Mouse (Mus musculus) limb, embryonic 11.5 days (tissue): ENCODE data around the gene Ptprg. TPM values are rescaled to one million over a fixed set of nuclear protein-coding genes. Genes with fewer than 3 reads are reported as not detected.
"Not testable (repeated sequence)": the region's sequence is repeated elsewhere in the genome, so short reads cannot be mapped to it uniquely, and the experiment has no call there.

ENCODE experiments used
- ATAC-seq: fragments of 200-750 bp; cut with Nextera tagmentation; 2 replicates; pipeline ENCODE4 v1.8.0; 2017; ENCODE audit warnings: low read depth; ENCODE audit not compliant: insufficient number of reproducible peaks, low FRiP score, low TSS enrichment
- DNase-seq: peaks from one replicate; pipeline ENCODE4 v3.0.0-alpha.2; 2015; ENCODE audit warnings: low spot score
- H3K27ac ChIP-seq: fragments of 300-500 bp; sonication (generic); replicated peaks from 2 replicates; pipeline ENCODE4 v1.5.1; 2014; ENCODE audit warnings: low read depth, mild to moderate bottlenecking, low read length
- H3K27me3 ChIP-seq: fragments of 300-500 bp; sonication (generic); 2 replicates; pipeline ENCODE4 v1.6.1; 2014; ENCODE audit warnings: mild to moderate bottlenecking, low read length, mixed read lengths; ENCODE audit not compliant: control insufficient read depth, insufficient read depth
- H3K36me3 ChIP-seq: fragments of 300-500 bp; sonication (generic); 2 replicates; pipeline ENCODE4 v1.6.1; 2014; ENCODE audit warnings: mild to moderate bottlenecking, low read length, moderate library complexity, mixed read lengths; ENCODE audit not compliant: control insufficient read depth, insufficient read depth
- H3K4me1 ChIP-seq: fragments of 300-500 bp; sonication (generic); 2 replicates; pipeline ENCODE4 v1.6.1; 2014; ENCODE audit warnings: low read length, mixed read lengths; ENCODE audit not compliant: control insufficient read depth, insufficient read depth
- H3K4me2 ChIP-seq: fragments of 300-500 bp; sonication (generic); 2 replicates; pipeline ENCODE4 v1.6.1; 2014; ENCODE audit warnings: low read depth, mild to moderate bottlenecking, moderate library complexity; ENCODE audit not compliant: severe bottlenecking
- H3K4me3 ChIP-seq: fragments of 300-500 bp; sonication (generic); 2 replicates; pipeline ENCODE4 v1.5.1; 2014; ENCODE audit warnings: low read depth, low read length
- H3K9ac ChIP-seq: fragments of 300-500 bp; sonication (generic); 2 replicates; pipeline ENCODE4 v1.6.1; 2014; ENCODE audit warnings: mild to moderate bottlenecking, low read length
- H3K9me3 ChIP-seq: fragments of 300-500 bp; sonication (generic); 2 replicates; pipeline ENCODE4 v1.6.1; 2016; ENCODE audit warnings: low read length; ENCODE audit not compliant: control insufficient read depth
- WGBS: fragments of 180-500 bp; shearing (Covaris S2); extraction: QIAGEN DNeasy Blood & Tissue Kit; methylation state at CpG from one replicate; pipeline ENCODE4 v1.1.7; 2014; 5-methylcytosine and 5-hydroxymethylcytosine counted together
- polyA plus RNA-seq: library from polyadenylated mRNA; unstranded; fragments of >200 nt; fragmentation: Nextera tagmentation; extraction: Ambion mirVana; gene quantifications from 2 replicates; pipeline ENCODE4 v1.2.1, GENCODE M21; 2014

The Ptprg gene
- polyA plus RNA-seq, 1 experiment from 2014 or later: 33.8 TPM

DNA sequence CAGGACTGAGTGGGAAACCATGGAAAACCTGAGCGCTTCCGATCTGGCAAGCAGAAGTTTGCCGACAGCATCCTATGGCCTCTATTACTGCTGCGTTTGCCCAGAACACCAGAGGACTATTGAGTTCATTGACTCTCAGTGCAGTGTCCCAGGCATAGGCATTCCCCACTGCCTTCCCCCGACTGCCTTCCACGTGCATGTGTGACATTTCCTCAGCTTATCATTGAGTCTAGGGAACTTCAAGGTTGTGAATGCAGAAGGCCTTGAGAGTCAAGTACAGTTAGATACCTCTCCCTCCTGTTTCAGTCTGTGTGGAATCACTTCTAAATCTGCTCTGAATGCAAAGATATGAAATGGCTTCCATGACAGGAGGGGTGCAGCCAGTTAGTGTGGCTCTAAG lies 488.2 kb downstream of the Ptprg start:
- DNase-seq (no peak), ATAC-seq (no peak)
- no peaks in the 10 kb centered on the region for H3K27me3 ChIP-seq
- WGBS: 96% methylated on average over 6 of the region's 6 CpGs
- H3K4me1 ChIP-seq: no peaks in the 10 kb centered on the region
- no peak overlapping the region for H3K9ac ChIP-seq
- H3K4me2 ChIP-seq: no peak overlapping the region
- H3K36me3 ChIP-seq: no peaks in the 10 kb centered on the region
- H3K9me3 ChIP-seq: no peaks in the 10 kb centered on the region
- no peak overlapping the region for H3K4me3 ChIP-seq
- H3K27ac ChIP-seq: no peak overlapping the region

DNA sequence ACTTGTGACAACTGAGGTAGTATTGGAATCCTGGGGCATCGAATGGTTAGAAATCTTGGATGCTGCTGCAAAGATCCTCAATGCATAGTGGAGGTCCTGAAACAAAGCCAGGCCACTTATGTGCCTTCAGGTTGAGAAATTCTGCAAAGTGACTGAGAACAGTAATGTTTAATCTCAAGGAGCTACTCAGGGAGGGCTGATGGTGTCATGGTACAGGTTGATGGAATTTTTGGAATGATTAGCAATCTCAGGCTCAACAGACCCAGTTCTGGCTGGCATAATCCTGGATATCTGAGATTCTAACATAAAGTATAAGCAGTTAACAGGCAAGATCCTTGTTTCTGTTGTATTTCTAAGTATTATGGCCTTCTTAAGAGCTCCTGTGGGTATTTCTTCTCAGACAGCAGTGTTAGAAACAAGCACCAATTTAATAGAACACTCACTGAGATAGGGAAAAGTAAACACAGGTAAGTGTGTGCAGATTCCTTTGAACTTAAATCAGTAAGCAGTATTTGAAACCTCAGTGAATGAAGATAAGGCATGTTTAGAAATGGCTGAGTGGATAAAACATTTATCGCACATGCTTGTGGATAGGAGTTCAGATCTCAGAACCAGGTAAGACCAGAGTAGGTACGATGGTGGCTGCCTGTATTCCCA lies 493.0 kb downstream of the Ptprg start:
- H3K36me3 ChIP-seq: no peaks in the 10 kb centered on the region
- H3K4me3 ChIP-seq: no peak overlapping the region
- no peak for ATAC-seq
- no peak overlapping the region for H3K9ac ChIP-seq
- H3K9me3 ChIP-seq: no peaks in the 10 kb centered on the region
- no peak overlapping the region for H3K27ac ChIP-seq
- WGBS: 93% methylated on average over 3 of the region's 3 CpGs
- no peak overlapping the region for H3K4me2 ChIP-seq
- H3K4me1 ChIP-seq: no peaks in the 10 kb centered on the region
- no peak for DNase-seq
- H3K27me3 ChIP-seq: no peaks in the 10 kb centered on the region

DNA sequence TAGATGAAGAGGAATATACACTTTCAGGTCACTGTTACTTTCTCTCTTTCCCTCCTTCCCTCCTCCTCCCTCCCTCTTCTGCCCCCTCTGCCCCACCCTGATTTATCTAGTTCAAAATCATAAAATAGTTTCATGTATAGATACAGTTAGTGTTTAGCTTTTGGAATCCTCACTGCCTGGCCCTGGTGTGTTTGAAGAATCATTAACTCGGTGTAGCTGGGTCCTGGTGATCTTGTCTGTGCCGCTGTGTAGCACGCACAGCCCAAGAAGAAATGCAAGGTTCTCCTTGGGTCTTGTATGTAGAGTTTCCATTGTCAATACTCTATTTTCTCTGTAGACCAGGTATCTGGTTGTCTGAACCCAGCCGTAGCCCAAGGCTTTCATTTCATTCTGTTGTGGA lies 494.3 kb downstream of the Ptprg start:
- no peaks in the 10 kb centered on the region for H3K9me3 ChIP-seq
- H3K4me1 ChIP-seq: no peaks in the 10 kb centered on the region
- H3K4me2 ChIP-seq: no peak overlapping the region
- DNase-seq (no peak), ATAC-seq (no peak)
- no peak overlapping the region for H3K27ac ChIP-seq
- no peaks in the 10 kb centered on the region for H3K36me3 ChIP-seq
- no peaks in the 10 kb centered on the region for H3K27me3 ChIP-seq
- H3K4me3 ChIP-seq: no peak overlapping the region
- WGBS: 98% methylated on average over 4 of the region's 4 CpGs
- H3K9ac ChIP-seq: no peak overlapping the region

DNA sequence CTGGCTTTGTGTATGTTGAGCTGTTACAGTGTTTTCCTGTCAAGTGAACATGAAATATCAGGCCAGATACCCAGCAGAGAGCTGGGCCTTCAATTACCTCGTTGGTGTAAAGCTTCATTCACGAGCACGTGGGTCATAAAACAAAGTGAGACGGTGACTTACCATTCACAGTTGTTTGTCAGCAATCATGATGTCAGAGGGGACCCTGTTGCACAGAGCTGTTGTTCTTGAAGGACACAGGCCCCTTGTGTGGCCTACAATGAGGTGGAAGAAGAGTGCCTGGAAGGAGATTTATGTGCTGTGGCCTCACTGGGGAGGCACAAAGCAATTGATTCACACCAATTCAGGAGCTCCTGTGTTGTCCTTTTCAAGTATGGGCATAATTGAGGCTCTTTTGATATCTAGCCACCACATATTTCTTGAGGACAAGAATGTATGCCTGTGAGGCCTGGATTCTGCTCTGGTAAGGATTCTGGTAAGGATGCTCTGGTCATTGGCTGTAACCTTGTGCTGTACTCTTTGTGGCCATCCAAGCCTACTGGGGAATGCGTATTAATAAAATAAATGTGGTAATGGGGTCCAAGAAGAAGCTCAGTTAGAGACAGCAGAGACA lies 503.7 kb downstream of the Ptprg start:
- 30% methylated on average over 5 of the region's 5 CpGs for WGBS
- no peak overlapping the region for H3K27ac ChIP-seq
- H3K9me3 ChIP-seq: no peaks in the 10 kb centered on the region
- H3K4me3 ChIP-seq: no peak overlapping the region
- no peak overlapping the region for H3K9ac ChIP-seq
- H3K36me3 ChIP-seq: no peaks in the 10 kb centered on the region
- no peak overlapping the region for H3K4me2 ChIP-seq
- H3K4me1 ChIP-seq: peaks cover 5% of the 10 kb centered on the region; the same call in 1 of the 2 replicates
- DNase-seq: no peak
- no peak for ATAC-seq
- no peaks in the 10 kb centered on the region for H3K27me3 ChIP-seq

DNA sequence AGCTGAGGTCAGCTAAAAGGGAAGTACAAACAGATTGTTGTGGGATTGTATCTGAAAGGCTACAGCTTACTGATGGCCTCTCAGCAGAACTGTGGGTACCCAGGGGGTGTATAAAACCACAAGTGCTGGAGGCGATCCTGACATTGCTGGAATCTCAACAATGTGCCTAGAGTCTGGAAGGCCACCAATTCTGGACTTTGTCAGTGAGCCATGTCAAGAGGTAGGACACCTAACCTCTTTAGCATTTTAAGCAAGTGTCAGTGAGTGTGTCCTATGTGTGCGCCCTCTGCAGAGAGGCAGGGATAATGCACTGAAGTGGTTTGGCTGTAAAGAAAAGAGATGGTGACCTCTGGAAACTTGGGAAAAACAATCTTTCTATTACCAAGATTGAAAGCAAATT lies 504.5 kb downstream of the Ptprg start:
- ATAC-seq: no peak
- no peak overlapping the region for H3K4me2 ChIP-seq
- 59% methylated on average over 2 of the region's 2 CpGs for WGBS

DNA sequence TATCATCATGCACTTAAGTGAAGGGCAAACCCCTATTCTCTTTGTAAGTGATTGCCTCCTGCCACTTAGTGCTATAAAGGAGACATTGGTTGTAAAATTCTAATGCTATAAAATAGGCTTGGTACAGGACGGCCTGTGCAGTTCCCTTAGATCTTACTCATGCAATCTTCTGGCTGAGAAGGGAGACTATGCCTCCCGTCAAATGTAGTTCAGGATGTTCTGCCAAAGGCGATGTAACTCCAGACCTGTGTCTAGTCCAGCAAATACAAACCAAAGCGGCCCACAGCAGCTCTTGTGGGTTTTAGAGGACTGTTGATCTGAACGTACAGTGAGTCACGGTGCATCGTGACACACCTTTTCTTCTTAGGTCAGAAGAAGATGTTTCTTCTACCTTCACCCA lies 505.8 kb downstream of the Ptprg start:
- Histone ChIP-seq H3K27me3 (no peaks in the 10 kb centered on the region), H3K4me1 (peaks cover 5% of the 10 kb centered on the region; the same call in 1 of the 2 replicates), H3K9ac (no peak overlapping the region), H3K27ac (no peak overlapping the region), H3K4me2 (no peak overlapping the region), H3K4me3 (no peak overlapping the region), H3K9me3 (no peaks in the 10 kb centered on the region), H3K36me3 (no peaks in the 10 kb centered on the region)
- ATAC-seq (no peak), DNase-seq (no peak)
- 79% methylated on average over 7 of the region's 7 CpGs for WGBS

More for the DNA sequence above, 504.5 kb downstream of the Ptprg start:
- H3K4me1 ChIP-seq: peaks cover 5% of the 10 kb centered on the region; the same call in 1 of the 2 replicates
- H3K9me3 ChIP-seq: no peaks in the 10 kb centered on the region
- no peaks in the 10 kb centered on the region for H3K27me3 ChIP-seq
- no peak overlapping the region for H3K27ac ChIP-seq
- H3K36me3 ChIP-seq: no peaks in the 10 kb centered on the region
- H3K4me3 ChIP-seq: no peak overlapping the region
- DNase-seq: no peak
- no peak overlapping the region for H3K9ac ChIP-seq

DNA sequence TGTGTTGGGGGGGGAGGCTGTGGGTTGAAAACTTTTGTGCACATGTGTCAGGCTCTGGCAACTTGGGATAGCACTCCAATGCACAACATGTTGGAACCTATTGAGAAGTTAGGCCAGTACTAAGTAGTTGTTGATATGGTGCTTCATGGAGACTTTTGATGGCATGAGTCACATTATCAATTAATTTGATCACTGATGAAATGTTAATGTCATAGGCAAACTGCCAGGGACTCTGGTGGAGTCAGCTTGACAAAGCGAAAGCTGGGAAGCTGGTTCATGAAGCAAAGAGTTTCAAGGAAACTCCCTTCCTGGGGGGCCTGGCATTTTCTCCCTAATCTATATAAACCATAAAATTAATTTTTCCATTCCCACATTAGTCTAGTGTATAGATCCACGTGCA lies 508.0 kb downstream of the Ptprg start:
- DNase-seq, H3K4me2 ChIP-seq, H3K4me3 ChIP-seq, H3K27ac ChIP-seq, H3K9ac ChIP-seq, H3K27me3 ChIP-seq, ATAC-seq, H3K36me3 ChIP-seq, H3K9me3 ChIP-seq, H3K4me1 ChIP-seq: not testable (repeated sequence)
- WGBS: 90% methylated on average over 1 of the region's 2 CpGs

DNA sequence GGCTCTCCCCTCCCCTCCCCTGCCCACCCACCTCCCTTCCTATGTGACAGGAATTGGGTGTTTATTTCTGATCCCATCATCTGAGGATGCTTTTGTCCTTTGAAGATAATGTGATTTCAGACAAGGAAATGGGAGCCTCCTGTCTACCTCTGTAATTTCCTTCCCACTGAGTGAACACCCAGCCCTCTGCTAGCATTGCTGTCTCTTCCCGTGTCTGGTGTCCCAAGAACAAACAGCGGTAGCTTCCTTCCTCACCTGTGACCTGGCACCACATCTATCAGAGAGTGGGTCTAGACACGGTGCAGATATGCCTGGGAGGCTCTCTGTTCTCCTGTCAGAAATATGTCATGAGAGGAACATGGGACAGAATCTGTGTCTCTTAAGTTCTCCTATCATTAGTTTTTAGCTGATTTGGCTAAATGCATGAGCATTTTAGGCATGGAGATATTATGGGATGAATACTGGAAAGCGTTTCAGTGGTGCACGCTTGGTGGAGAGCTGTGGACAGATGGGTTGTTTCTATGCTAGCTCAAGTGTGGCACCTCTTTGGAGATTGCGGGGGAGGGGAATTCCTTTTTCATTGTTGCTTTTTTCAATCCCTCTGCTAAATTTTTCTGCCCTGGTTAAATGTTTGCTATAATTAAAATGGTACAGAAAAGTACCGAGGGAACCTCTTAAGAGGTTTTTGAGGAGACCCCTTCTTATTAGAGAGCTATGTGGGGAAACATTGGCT lies 509.5 kb downstream of the Ptprg start:
- ATAC-seq: no peak
- 76% methylated on average over 7 of the region's 7 CpGs for WGBS
- H3K9ac ChIP-seq: no peak overlapping the region
- H3K27me3 ChIP-seq: no peaks in the 10 kb centered on the region
- no peaks in the 10 kb centered on the region for H3K36me3 ChIP-seq
- H3K27ac ChIP-seq: no peak overlapping the region
- H3K4me2 ChIP-seq: no peak overlapping the region
- DNase-seq: no peak
- H3K4me3 ChIP-seq: no peak overlapping the region
- H3K9me3 ChIP-seq: no peaks in the 10 kb centered on the region
- H3K4me1 ChIP-seq: no peaks in the 10 kb centered on the region
